Mouse (Mus musculus) hindbrain, embryonic 11.5 days (tissue): Measurements from ENCODE around the gene Osbpl5. TPM values are rescaled to one million over a fixed set of nuclear protein-coding genes. Genes with fewer than 3 reads are reported as not detected.
"Not testable (repeated sequence)": the region's sequence is repeated elsewhere in the genome, so short reads cannot be mapped to it uniquely, and the experiment has no call there.

ENCODE experiments used
- ATAC-seq: fragments of 200-750 bp; cut with Nextera tagmentation; 2 replicates; pipeline ENCODE4 v1.8.0; 2017; ENCODE audit warnings: mild to moderate bottlenecking, moderate TSS enrichment, moderate library complexity; ENCODE audit not compliant: low FRiP score
- DNase-seq: peaks from one replicate; pipeline ENCODE4 v3.0.0-alpha.2; 2015; ENCODE audit warnings: low spot score
- H3K27ac ChIP-seq: fragments of 300-500 bp; sonication (generic); 2 replicates; pipeline ENCODE4 v1.5.1; 2014; ENCODE audit warnings: mild to moderate bottlenecking, low read depth, low read length
- H3K27me3 ChIP-seq: fragments of 300-500 bp; sonication (generic); 2 replicates; pipeline ENCODE4 v1.6.1; 2014; ENCODE audit warnings: mild to moderate bottlenecking, low read length, moderate library complexity, mixed read lengths; ENCODE audit not compliant: control insufficient read depth, insufficient read depth
- H3K36me3 ChIP-seq: fragments of 300-500 bp; sonication (generic); 2 replicates; pipeline ENCODE4 v1.6.1; 2014; ENCODE audit warnings: mild to moderate bottlenecking, low read length, moderate library complexity, mixed read lengths; ENCODE audit not compliant: control insufficient read depth, insufficient read depth
- H3K4me1 ChIP-seq: fragments of 300-500 bp; sonication (generic); replicated peaks from 2 replicates; pipeline ENCODE4 v1.6.1; 2014; ENCODE audit warnings: low read length, mixed read lengths; ENCODE audit not compliant: control insufficient read depth, insufficient read depth
- H3K4me2 ChIP-seq: fragments of 300-500 bp; sonication (generic); replicated peaks from 2 replicates; pipeline ENCODE4 v1.6.1; 2014; ENCODE audit warnings: mild to moderate bottlenecking, low read depth, low read length
- H3K4me3 ChIP-seq: fragments of 300-500 bp; sonication (generic); 2 replicates; pipeline ENCODE4 v1.5.1; 2014; ENCODE audit warnings: low read depth, low read length
- H3K9ac ChIP-seq: fragments of 300-500 bp; sonication (generic); 2 replicates; pipeline ENCODE4 v1.6.1; 2014; ENCODE audit warnings: low read depth, low read length
- H3K9me3 ChIP-seq: fragments of 300-500 bp; sonication (generic); 2 replicates; pipeline ENCODE4 v1.6.1; 2016; ENCODE audit warnings: low read length; ENCODE audit not compliant: control insufficient read depth
- WGBS: fragments of 180-500 bp; shearing (Covaris S2); extraction: QIAGEN DNeasy Blood & Tissue Kit; methylation state at CpG from one replicate; pipeline ENCODE4 v1.1.7; 2014; 5-methylcytosine and 5-hydroxymethylcytosine counted together
- polyA plus RNA-seq: library from polyadenylated mRNA; unstranded; fragments of >200 nt; fragmentation: Nextera tagmentation; extraction: Ambion mirVana; gene quantifications from 2 replicates; pipeline ENCODE4 v1.2.1, GENCODE M21; 2014

Gene Osbpl5
- polyA plus RNA-seq, 1 experiment from 2014 or later = 13.7 TPM

GRCm38 (mm10) chr7:143666427-143667311 is 90.1 kb downstream of the Osbpl5 start:
- Histone ChIP-seq H3K36me3 (no peaks in the 10 kb centered on the region), H3K4me2 (no peak overlapping the region), H3K9ac (no peak overlapping the region), H3K9me3 (no peaks in the 10 kb centered on the region), H3K4me1 (no peaks in the 10 kb centered on the region), H3K27ac (no peak overlapping the region), H3K27me3 (no peaks in the 10 kb centered on the region), H3K4me3 (no peak overlapping the region)
- ATAC-seq (no peak), DNase-seq (no peak)

- Histone ChIP-seq H3K27me3 (no peaks in the 10 kb centered on the region), H3K9ac (no peak overlapping the region), H3K4me1 (no peaks in the 10 kb centered on the region), H3K9me3 (no peaks in the 10 kb centered on the region), H3K36me3 (no peaks in the 10 kb centered on the region), H3K27ac (no peak overlapping the region), H3K4me3 (no peak overlapping the region), H3K4me2 (no peak overlapping the region)
- no peak for ATAC-seq
- DNase-seq = no peak
- WGBS = 81% methylated on average over 2 of the region's 2 CpGs
Measured at GRCm38 (mm10) chr7:143663470-143663869, 93.3 kb downstream of the Osbpl5 start.

GRCm38 (mm10) chr7:143660797-143661196 is 96.0 kb downstream of the Osbpl5 start:
- ATAC-seq = no peak
- Histone ChIP-seq H3K4me1 (no peaks in the 10 kb centered on the region), H3K27ac (no peak overlapping the region), H3K27me3 (no peaks in the 10 kb centered on the region), H3K36me3 (no peaks in the 10 kb centered on the region), H3K9me3 (no peaks in the 10 kb centered on the region), H3K4me3 (no peak overlapping the region), H3K9ac (no peak overlapping the region), H3K4me2 (no peak overlapping the region)
- no peak for DNase-seq

- H3K27ac ChIP-seq, DNase-seq, H3K9ac ChIP-seq, H3K9me3 ChIP-seq, H3K36me3 ChIP-seq, H3K4me1 ChIP-seq, H3K27me3 ChIP-seq: not testable (repeated sequence)
- Histone ChIP-seq H3K4me2 (peak overlapping the region; percentile 71), H3K4me3 (peak overlapping the region; percentile 59; the same call in 1 of the 2 replicates)
- 0 out of 2 replicates have a peak, but pooled peaks have one; percentile 12 for ATAC-seq
- WGBS = 58% methylated on average over 10 of the region's 10 CpGs
Measured at GRCm38 (mm10) chr7:143649769-143650346, 106.9 kb downstream of the Osbpl5 start.

- 3% methylated on average over 39 of the region's 39 CpGs for WGBS
- ATAC-seq (peak; percentile 92), DNase-seq (peak; percentile 83)
- Histone ChIP-seq H3K9ac (peak within 1 kb of the TSS; percentile 55), H3K9me3 (no peaks in the 10 kb centered on the region), H3K27ac (no peak within 1 kb of the TSS), H3K4me2 (peak within 1 kb of the TSS; percentile 71), H3K4me3 (peak within 1 kb of the TSS; percentile 59), H3K27me3 (no peaks in the 10 kb centered on the region), H3K4me1 (no peaks in the 10 kb centered on the region), H3K36me3 (no peaks in the 10 kb centered on the region)
Measured at GRCm38 (mm10) chr7:143649034-143649768, 107.6 kb downstream of the Osbpl5 start, which contains the start of gene Tnfrsf22. Gene Tnfrsf22 (minus strand): TSS chr7:143649661.

GRCm38 (mm10) chr7:143643949-143644348 is 112.8 kb downstream of the Osbpl5 start:
- not testable (repeated sequence) for H3K4me3 ChIP-seq, H3K9me3 ChIP-seq, H3K27me3 ChIP-seq, H3K9ac ChIP-seq, ATAC-seq, DNase-seq, H3K4me1 ChIP-seq, H3K36me3 ChIP-seq, H3K27ac ChIP-seq, H3K4me2 ChIP-seq
- WGBS = 88% methylated on average over 2 of the region's 2 CpGs

Other genes starting within 250 kb of the Osbpl5 start
- 175 and 187 TPM in 2 replicates for gene Nap1l4, start 207.9 kb downstream of the Osbpl5 start, polyA plus RNA-seq
- 69.7 and 73.1 TPM in 2 replicates for gene Cars, start 156.9 kb downstream of the Osbpl5 start, polyA plus RNA-seq
- gene Tnfrsf26, start 128.3 kb downstream of the Osbpl5 start, polyA plus RNA-seq = 0.25 and 0.35 TPM in 2 replicates
- gene Tnfrsf22, start 107.3 kb downstream of the Osbpl5 start, polyA plus RNA-seq = 9.2 and 9.5 TPM in 2 replicates
- gene Tnfrsf23, start 71.1 kb downstream of the Osbpl5 start, polyA plus RNA-seq = 0.40 and 0.49 TPM in 2 replicates
- gene Mrgprg, start 10.0 kb upstream of the Osbpl5 start, polyA plus RNA-seq = not detected in 2 replicates
- gene Mrgpre, start 27.5 kb upstream of the Osbpl5 start, polyA plus RNA-seq = 3.0 and 3.2 TPM in 2 replicates
- gene Nadsyn1, start 65.9 kb upstream of the Osbpl5 start, polyA plus RNA-seq = 6.0 and 8.8 TPM in 2 replicates
- 85.7 and 88.4 TPM in 2 replicates for gene Dhcr7, start 66.2 kb upstream of the Osbpl5 start, polyA plus RNA-seq
- not detected in 2 replicates for gene Gm498, start 109.9 kb upstream of the Osbpl5 start, polyA plus RNA-seq
- gene Shank2, start 244.9 kb upstream of the Osbpl5 start, polyA plus RNA-seq = 2.2 and 2.7 TPM in 2 replicates